Mouse (Mus musculus) left cerebral cortex, postnatal 14 days (tissue): ENCODE results near the gene Il22ra2. TPM values are rescaled to one million over a fixed set of nuclear protein-coding genes. Genes with fewer than 3 reads are reported as not detected.

Experiments
- total RNA-seq, 2 experiments: library from RNA; stranded (reverse); gene quantifications; 2 replicates each; pipeline ENCODE4 v1.2.3; 2021

Gene Il22ra2
- total RNA-seq, 2 experiments from 2014 or later = not detected

Other genes with a start within 250 kb of the Il22ra2 start
- gene Ifngr1, start 30.0 kb upstream of the Il22ra2 start, total RNA-seq = 10 to 100 TPM; 18.9 to 20.2 TPM
- gene Il20ra, start 90.6 kb downstream of the Il22ra2 start, total RNA-seq = under 1 TPM; 0.32 to 0.33 TPM
- gene Slc35d3, start 229.5 kb downstream of the Il22ra2 start, total RNA-seq = 1 to 10 TPM; 1.2 to 2.4 TPM